Mouse (Mus musculus) forebrain, embryonic 13.5 days (tissue): ENCODE data around the gene Tmem94. TPM values are rescaled to one million over a fixed set of nuclear protein-coding genes. Genes with fewer than 3 reads are reported as not detected.
"Not testable (repeated sequence)": the region's sequence is repeated elsewhere in the genome, so short reads cannot be mapped to it uniquely, and the experiment has no call there.

Experiments
- ATAC-seq: fragments of 200-750 bp; cut with Nextera tagmentation; 2 replicates; pipeline ENCODE4 v1.8.0; 2017
- H3K27ac ChIP-seq: fragments of 300-500 bp; sonication (generic); 2 replicates; pipeline ENCODE4 v1.5.1; 2015; ENCODE audit warnings: inconsistent platforms, mild to moderate bottlenecking, moderate library complexity
- H3K27me3 ChIP-seq: fragments of 300-500 bp; sonication (generic); 2 replicates; pipeline ENCODE4 v1.6.1; 2015; ENCODE audit warnings: mild to moderate bottlenecking, inconsistent platforms
- H3K36me3 ChIP-seq: fragments of 300-500 bp; sonication (generic); 2 replicates; pipeline ENCODE4 v1.6.1; 2015; ENCODE audit warnings: mild to moderate bottlenecking, inconsistent platforms; ENCODE audit not compliant: poor library complexity, severe bottlenecking
- H3K4me1 ChIP-seq: fragments of 300-500 bp; sonication (generic); 2 replicates; pipeline ENCODE4 v1.6.1; 2015; ENCODE audit warnings: inconsistent platforms
- H3K4me2 ChIP-seq: fragments of 300-500 bp; sonication (generic); 2 replicates; pipeline ENCODE4 v1.6.1; 2015; ENCODE audit warnings: inconsistent platforms, mild to moderate bottlenecking, moderate library complexity
- H3K4me3 ChIP-seq: fragments of 300-500 bp; sonication (generic); 2 replicates; pipeline ENCODE4 v1.5.1; 2015; ENCODE audit warnings: mild to moderate bottlenecking, inconsistent platforms
- H3K9ac ChIP-seq: fragments of 300-500 bp; sonication (generic); 2 replicates; pipeline ENCODE4 v1.6.1; 2015; ENCODE audit warnings: mild to moderate bottlenecking, inconsistent platforms
- H3K9me3 ChIP-seq: fragments of 300-500 bp; sonication (generic); replicated peaks from 2 replicates; pipeline ENCODE4 v1.6.1; 2016; ENCODE audit warnings: inconsistent platforms
- WGBS: fragments of 180-500 bp; shearing (Covaris S2); methylation state at CpG from one replicate; pipeline ENCODE4 v1.1.7; 2015; 5-methylcytosine and 5-hydroxymethylcytosine counted together
- polyA plus RNA-seq: library from polyadenylated mRNA; unstranded; fragments of >200 nt; fragmentation: Nextera tagmentation; extraction: Ambion mirVana; gene quantifications from 2 replicates; pipeline ENCODE4 v1.2.1, GENCODE M21; 2015

The Tmem94 gene
- polyA plus RNA-seq, 1 experiment from 2014 or later: 28.0 TPM

- 96% methylated on average over 1 of the region's 1 CpGs for WGBS
- Histone ChIP-seq H3K4me2 (no peak overlapping the region), H3K27me3 (no peaks in the 10 kb centered on the region), H3K27ac (no peak overlapping the region), H3K9me3 (no peaks in the 10 kb centered on the region), H3K4me3 (no peak overlapping the region), H3K36me3 (no peaks in the 10 kb centered on the region), H3K4me1 (peaks cover 9% of the 10 kb centered on the region; the same call in 1 of the 2 replicates), H3K9ac (no peak overlapping the region)
- no peak for ATAC-seq
Observed at GRCm38 (mm10) chr11:115746109-115746508, 19.1 kb upstream of the Tmem94 start.

DNA sequence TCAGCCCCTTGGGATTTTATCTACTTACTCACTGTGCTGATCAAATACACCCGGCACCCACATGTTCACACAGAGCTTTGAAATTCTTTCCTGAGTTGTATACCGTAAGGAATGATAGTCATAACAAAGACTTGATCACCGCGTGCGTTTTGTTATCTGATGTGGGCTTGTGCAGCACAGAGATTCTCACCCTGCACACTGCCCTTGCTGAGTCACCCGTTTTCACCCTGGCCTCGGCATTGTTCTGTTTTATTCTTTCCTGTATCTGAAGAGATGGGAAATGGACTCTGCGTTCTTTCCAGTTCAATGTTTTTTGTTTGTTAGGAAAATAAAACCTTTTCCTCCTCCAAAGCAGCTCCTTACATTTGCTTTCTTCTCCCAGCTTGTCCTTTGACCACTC lies 18.5 kb upstream of the Tmem94 start:
- Histone ChIP-seq H3K4me1 (peaks cover 9% of the 10 kb centered on the region; the same call in 1 of the 2 replicates), H3K9me3 (no peaks in the 10 kb centered on the region), H3K36me3 (no peaks in the 10 kb centered on the region), H3K27me3 (no peaks in the 10 kb centered on the region), H3K4me3 (0 out of 2 replicates have a peak overlapping the region, but pooled peaks have one; percentile 20), H3K4me2 (peak overlapping the region; percentile 44; the same call in 1 of the 2 replicates), H3K27ac (no peak overlapping the region), H3K9ac (peak overlapping the region; percentile 47; the same call in 1 of the 2 replicates)
- WGBS: 56% methylated on average over 8 of the region's 8 CpGs
- no peak for ATAC-seq

DNA sequence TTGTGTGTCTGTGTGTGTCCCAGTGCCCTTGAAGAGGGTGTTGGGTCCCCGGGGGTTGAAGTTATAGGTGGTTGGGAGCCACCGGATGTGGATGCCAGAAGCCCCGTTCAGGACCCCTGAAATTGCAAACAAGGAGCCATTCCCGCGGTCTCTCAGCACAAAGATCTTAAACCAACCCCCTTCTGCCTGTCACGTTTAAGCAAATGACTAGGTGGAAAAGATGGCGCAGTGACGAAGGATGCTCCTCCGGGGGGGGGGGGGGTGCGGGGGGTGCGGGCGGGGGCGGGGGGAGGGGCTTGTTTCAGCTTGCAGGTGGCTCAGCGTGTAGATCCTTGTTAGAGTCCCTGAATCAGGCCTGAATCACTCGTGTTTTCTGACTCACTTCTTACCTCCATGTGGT lies 17.9 kb upstream of the Tmem94 start:
- Histone ChIP-seq H3K4me3 (peak overlapping the region; percentile 20), H3K36me3 (no peaks in the 10 kb centered on the region), H3K4me2 (peak overlapping the region; percentile 44), H3K27me3 (no peaks in the 10 kb centered on the region), H3K4me1 (peaks cover 9% of the 10 kb centered on the region; the same call in 1 of the 2 replicates), H3K9me3 (no peaks in the 10 kb centered on the region), H3K27ac (no peak overlapping the region), H3K9ac (peak overlapping the region; percentile 47; the same call in 1 of the 2 replicates)
- no peak for ATAC-seq
- 10% methylated on average over 11 of the region's 15 CpGs for WGBS

GRCm38 (mm10) chr11:115749834-115750233 lies 15.4 kb upstream of the Tmem94 start:
- H3K27me3 ChIP-seq: no peaks in the 10 kb centered on the region
- no peak for ATAC-seq
- no peaks in the 10 kb centered on the region for H3K9me3 ChIP-seq
- H3K4me3 ChIP-seq: no peak overlapping the region
- no peak overlapping the region for H3K4me2 ChIP-seq
- H3K9ac ChIP-seq: no peak overlapping the region
- no peak overlapping the region for H3K27ac ChIP-seq
- no peaks in the 10 kb centered on the region for H3K36me3 ChIP-seq
- 79% methylated on average over 5 of the region's 5 CpGs for WGBS
- peaks cover 16% of the 10 kb centered on the region for H3K4me1 ChIP-seq

DNA sequence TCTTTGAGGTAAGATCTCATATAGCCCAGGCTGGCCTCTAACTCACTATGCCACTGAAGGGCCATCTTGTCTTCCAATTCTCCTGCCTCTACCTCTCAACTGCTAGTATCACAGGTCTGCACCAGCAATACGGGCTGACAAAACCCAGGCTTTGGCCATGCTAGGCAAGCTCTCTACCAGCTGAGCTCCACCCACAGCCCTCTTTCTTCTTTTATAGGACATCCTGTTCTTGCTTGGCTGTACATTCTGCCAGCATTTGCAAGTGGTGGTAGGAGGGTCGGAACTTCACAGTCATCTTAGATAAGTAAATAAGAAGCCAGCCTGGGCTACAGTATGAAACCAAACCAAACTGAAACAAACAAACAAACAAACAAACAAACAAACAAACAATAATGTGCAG lies 13.5 kb upstream of the Tmem94 start:
- H3K9me3 ChIP-seq: no peaks in the 10 kb centered on the region

DNA sequence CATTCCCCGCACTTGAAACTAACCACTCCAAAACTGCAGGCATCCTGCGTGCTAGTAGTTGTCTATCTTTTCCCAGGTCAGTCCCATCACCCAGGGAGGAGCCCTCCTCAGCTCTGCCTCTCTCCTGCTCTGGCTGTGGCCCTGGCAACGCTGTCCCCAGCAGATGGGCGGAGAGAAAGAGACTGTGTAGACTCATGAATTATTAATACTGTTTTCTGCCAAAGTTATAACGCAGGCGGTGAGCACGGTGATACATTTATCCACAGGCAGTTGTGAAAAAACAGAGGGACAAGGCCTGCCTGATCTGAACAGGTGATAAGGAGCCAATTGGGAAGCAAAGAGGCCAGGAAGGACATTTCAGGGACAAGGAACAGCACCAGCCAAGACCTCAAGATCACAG lies 12.6 kb upstream of the Tmem94 start:
- peak; percentile 68; the same call in 1 of the 2 replicates for ATAC-seq
- Histone ChIP-seq H3K27me3 (no peaks in the 10 kb centered on the region), H3K27ac (no peak overlapping the region)

More for the DNA sequence above, 13.5 kb upstream of the Tmem94 start:
- no peak overlapping the region for H3K4me3 ChIP-seq
- H3K9ac ChIP-seq: no peak overlapping the region
- no peaks in the 10 kb centered on the region for H3K27me3 ChIP-seq
- peaks cover 14% of the 10 kb centered on the region for H3K4me1 ChIP-seq
- no peak for ATAC-seq
- 75% methylated on average over 2 of the region's 2 CpGs for WGBS
- H3K27ac ChIP-seq: no peak overlapping the region
- H3K36me3 ChIP-seq: no peaks in the 10 kb centered on the region
- no peak overlapping the region for H3K4me2 ChIP-seq

GRCm38 (mm10) chr11:115753485-115753884 lies 11.7 kb upstream of the Tmem94 start:
- no peak for ATAC-seq
- H3K4me3 ChIP-seq: no peak overlapping the region
- H3K27me3 ChIP-seq: no peaks in the 10 kb centered on the region
- WGBS: 82% methylated on average over 4 of the region's 4 CpGs
- no peak overlapping the region for H3K9ac ChIP-seq
- no peaks in the 10 kb centered on the region for H3K36me3 ChIP-seq
- no peak overlapping the region for H3K4me2 ChIP-seq
- no peak overlapping the region for H3K27ac ChIP-seq
- H3K9me3 ChIP-seq: no peaks in the 10 kb centered on the region
- H3K4me1 ChIP-seq: peaks cover 7% of the 10 kb centered on the region

More for the DNA sequence above, 12.6 kb upstream of the Tmem94 start:
- 39% methylated on average over 7 of the region's 7 CpGs for WGBS
- Histone ChIP-seq H3K4me1 (peaks cover 7% of the 10 kb centered on the region), H3K4me3 (no peak overlapping the region), H3K36me3 (no peaks in the 10 kb centered on the region), H3K9me3 (no peaks in the 10 kb centered on the region), H3K9ac (no peak overlapping the region), H3K4me2 (no peak overlapping the region)

- WGBS: 96% methylated on average over 7 of the region's 7 CpGs
- H3K9me3 ChIP-seq, H3K4me3 ChIP-seq, H3K9ac ChIP-seq, H3K27me3 ChIP-seq, H3K36me3 ChIP-seq, ATAC-seq, H3K4me2 ChIP-seq, H3K27ac ChIP-seq: not testable (repeated sequence)
- peaks cover 15% of the 10 kb centered on the region for H3K4me1 ChIP-seq
Observed at GRCm38 (mm10) chr11:115762176-115762575, 3.1 kb upstream of the Tmem94 start.

DNA sequence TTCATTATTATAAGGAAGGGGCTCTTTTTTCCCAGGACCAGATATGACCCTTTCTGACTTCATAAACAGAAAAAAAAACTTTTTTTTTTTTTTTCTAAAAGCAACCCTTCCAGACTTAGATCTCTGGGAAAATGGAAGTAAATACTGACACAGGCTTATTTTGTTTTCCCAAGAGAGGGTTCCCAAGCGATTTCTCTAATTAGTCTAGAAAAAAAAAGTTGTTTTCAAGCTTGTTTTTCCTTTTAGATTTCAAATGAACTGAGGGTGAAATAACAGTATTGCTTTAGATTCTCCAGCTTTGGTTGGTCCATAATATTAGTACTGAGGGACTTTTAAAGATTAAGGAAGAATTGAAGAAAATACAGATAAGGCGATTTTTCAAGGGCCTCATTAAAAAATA lies 535 bp upstream of the Tmem94 start:
- 24% methylated on average over 2 of the region's 2 CpGs for WGBS
- ATAC-seq: no peak
- Histone ChIP-seq H3K9me3 (no peaks in the 10 kb centered on the region), H3K9ac (peak overlapping the region; percentile 56; the same call in 1 of the 2 replicates), H3K27ac (peak overlapping the region; percentile 41; the same call in 1 of the 2 replicates), H3K4me1 (peaks cover 27% of the 10 kb centered on the region), H3K4me2 (peak overlapping the region; percentile 75), H3K27me3 (no peaks in the 10 kb centered on the region), H3K36me3 (no peaks in the 10 kb centered on the region), H3K4me3 (peak overlapping the region; percentile 70)

GRCm38 (mm10) chr11:115765607-115766141 lies 441 bp downstream of the Tmem94 start:
- ATAC-seq: peak; percentile 86
- H3K36me3 ChIP-seq: no peaks in the 10 kb centered on the region
- no peaks in the 10 kb centered on the region for H3K9me3 ChIP-seq
- H3K9ac ChIP-seq: peak overlapping the region; percentile 92
- peak overlapping the region; percentile 75 for H3K4me2 ChIP-seq
- H3K4me3 ChIP-seq: peak overlapping the region; percentile 70
- peak overlapping the region; percentile 90 for H3K27ac ChIP-seq
- H3K4me1 ChIP-seq: peaks cover 31% of the 10 kb centered on the region
- WGBS: 0% methylated on average over 31 of the region's 34 CpGs
- H3K27me3 ChIP-seq: no peaks in the 10 kb centered on the region

DNA sequence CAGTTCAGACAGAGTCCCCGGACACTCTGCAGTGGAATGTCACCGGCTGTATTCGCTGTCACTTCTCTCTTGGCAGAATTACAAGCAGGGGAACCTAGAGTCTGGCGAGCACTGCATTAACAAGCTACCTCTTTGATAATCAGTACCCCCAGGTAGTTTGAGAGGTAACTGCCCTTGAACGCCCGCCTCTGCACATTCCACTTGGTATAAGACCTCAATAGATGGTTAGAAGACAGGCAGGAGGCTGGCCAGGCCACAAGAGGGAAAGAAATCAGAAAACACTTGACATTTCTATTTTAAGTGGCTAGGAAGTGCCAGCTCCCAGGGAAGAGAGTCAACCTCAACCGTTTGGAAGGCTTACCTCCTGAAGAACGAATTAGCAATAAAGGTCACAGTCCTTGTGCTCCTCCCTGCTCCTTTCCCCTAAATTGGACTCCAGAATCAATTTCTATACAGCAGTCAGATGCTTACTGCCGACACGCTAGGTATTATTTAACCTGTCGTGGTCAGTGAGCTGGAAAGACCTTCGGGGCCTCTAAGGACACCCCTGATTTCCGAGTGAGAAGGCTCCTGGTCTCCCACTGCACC lies 1.2 kb downstream of the Tmem94 start:
- peak overlapping the region; percentile 92 for H3K9ac ChIP-seq
- H3K4me2 ChIP-seq: peak overlapping the region; percentile 75
- WGBS: 36% methylated on average over 13 of the region's 13 CpGs
- no peak for ATAC-seq
- H3K4me3 ChIP-seq: peak overlapping the region; percentile 70
- peak overlapping the region; percentile 90; the same call in 1 of the 2 replicates for H3K27ac ChIP-seq
- H3K36me3 ChIP-seq: no peaks in the 10 kb centered on the region
- H3K27me3 ChIP-seq: no peaks in the 10 kb centered on the region
- H3K9me3 ChIP-seq: no peaks in the 10 kb centered on the region
- peaks cover 31% of the 10 kb centered on the region for H3K4me1 ChIP-seq

- H3K27me3 ChIP-seq: no peaks in the 10 kb centered on the region
- H3K4me1 ChIP-seq: peaks cover 31% of the 10 kb centered on the region
- peak overlapping the region; percentile 92; the same call in 1 of the 2 replicates for H3K9ac ChIP-seq
- 93% methylated on average over 8 of the region's 8 CpGs for WGBS
- H3K4me3 ChIP-seq: peak overlapping the region; percentile 70; the same call in 1 of the 2 replicates
- no peak overlapping the region for H3K27ac ChIP-seq
- H3K9me3 ChIP-seq: no peaks in the 10 kb centered on the region
- no peak for ATAC-seq
- no peaks in the 10 kb centered on the region for H3K36me3 ChIP-seq
- H3K4me2 ChIP-seq: peak overlapping the region; percentile 75
Observed at GRCm38 (mm10) chr11:115766981-115767380, 1.7 kb downstream of the Tmem94 start.
